Mouse (Mus musculus): ENCODE measurements at regions not wholly inside any gene's neighbourhood (a gene's known extent, or its start where the extent isn't known, plus 50 kb on each side); places are given as distances from the start of the nearest gene placed in this dataset.
A peak's percentile ranks its signal among the peaks of the same experiment; 100 is the strongest.

GRCm38 (mm10) chr4:153227680-153228420 is 254.8 kb downstream of the Ajap1 start:
- DNase-seq (ENCODE audit: low read depth, low spot score), result no peak

- DNase-seq (ENCODE audit: low read depth, low spot score), result peak; percentile 75
Observed at GRCm38 (mm10) chr4:153224618-153225177, 257.9 kb downstream of the Ajap1 start.

- no peak for DNase-seq (ENCODE audit: low read depth, low spot score)
Observed at GRCm38 (mm10) chr4:153223019-153223418, 259.6 kb downstream of the Ajap1 start.

- no peak for DNase-seq (ENCODE audit: low read depth, low spot score)
Observed at GRCm38 (mm10) chr4:153220485-153220884, 262.1 kb downstream of the Ajap1 start.

- no peak for DNase-seq (ENCODE audit: low read depth, low spot score)
Observed at GRCm38 (mm10) chr4:153220074-153220473, 262.5 kb downstream of the Ajap1 start.

GRCm38 (mm10) chr4:153217541-153217980 is 265.1 kb downstream of the Ajap1 start:
- no peak for DNase-seq (ENCODE audit: low read depth, low spot score)

GRCm38 (mm10) chr4:153212095-153212494 is 270.5 kb downstream of the Ajap1 start:
- DNase-seq (ENCODE audit: low read depth, low spot score), result no peak

- DNase-seq (ENCODE audit: low read depth, low spot score), result no peak
Observed at GRCm38 (mm10) chr4:153208822-153209221, 273.8 kb downstream of the Ajap1 start.

- DNase-seq (ENCODE audit: low read depth, low spot score), result no peak
Observed at GRCm38 (mm10) chr4:153208215-153208614, 274.4 kb downstream of the Ajap1 start.

- DNase-seq (ENCODE audit: low read depth, low spot score), result no peak
Observed at GRCm38 (mm10) chr4:153207578-153208102, 275.0 kb downstream of the Ajap1 start.

- peak; percentile 36 for DNase-seq (ENCODE audit: low read depth, low spot score)
Observed at GRCm38 (mm10) chr4:153206789-153207457, 275.7 kb downstream of the Ajap1 start.

GRCm38 (mm10) chr4:153204764-153205163 is 277.8 kb downstream of the Ajap1 start:
- DNase-seq (ENCODE audit: low read depth, low spot score), result no peak

- DNase-seq (ENCODE audit: low read depth, low spot score), result no peak
Observed at GRCm38 (mm10) chr4:153200799-153201770, 281.5 kb downstream of the Ajap1 start.

GRCm38 (mm10) chr4:153189485-153189884 is 293.1 kb downstream of the Ajap1 start:
- peak; percentile 89 for DNase-seq (ENCODE audit: low read depth, low spot score)

- no peak for DNase-seq (ENCODE audit: low read depth, low spot score)
Observed at GRCm38 (mm10) chr4:153188504-153189031, 294.0 kb downstream of the Ajap1 start.

- no peak for DNase-seq (ENCODE audit: low read depth, low spot score)
Observed at GRCm38 (mm10) chr4:153187959-153188503, 294.6 kb downstream of the Ajap1 start.

- no peak for DNase-seq (ENCODE audit: low read depth, low spot score)
Observed at GRCm38 (mm10) chr4:153177496-153177895, 305.1 kb downstream of the Ajap1 start.

GRCm38 (mm10) chr4:153175660-153176059 is 307.0 kb downstream of the Ajap1 start:
- peak; percentile 85 for DNase-seq (ENCODE audit: low read depth, low spot score)

- DNase-seq (ENCODE audit: low read depth, low spot score), result no peak
Observed at GRCm38 (mm10) chr4:153175077-153175476, 307.5 kb downstream of the Ajap1 start.

- no peak for DNase-seq (ENCODE audit: low read depth, low spot score)
Observed at GRCm38 (mm10) chr4:153169991-153170390, 312.6 kb downstream of the Ajap1 start.

- no peak for DNase-seq (ENCODE audit: low read depth, low spot score)
Observed at GRCm38 (mm10) chr4:153164810-153165209, 317.8 kb downstream of the Ajap1 start.

Data from forelimb bud, embryonic 11.5 days (tissue).